Mouse (Mus musculus): ENCODE measurements around the gene Zfp13.
"Not testable (repeated sequence)": the region's sequence is repeated elsewhere in the genome, so short reads cannot be mapped to it uniquely, and the experiment has no call there.

The Zfp13 gene

GRCm38 (mm10) chr17:23598582-23599552 lies at the start of gene Zfp13:
Zfp13 (minus strand) TSS chr17:23599487.
- ATAC-seq (ENCODE audit: insufficient number of reproducible peaks, low FRiP score, low TSS enrichment): peak; percentile 93

- no peak for ATAC-seq (ENCODE audit: insufficient number of reproducible peaks, low FRiP score, low TSS enrichment)
Measured at GRCm38 (mm10) chr17:23645894-23646293, 46.6 kb upstream of the Zfp13 start.

- ATAC-seq (ENCODE audit: insufficient number of reproducible peaks, low FRiP score, low TSS enrichment): no peak
Measured at GRCm38 (mm10) chr17:23644613-23645495, 45.6 kb upstream of the Zfp13 start, which contains the start of gene Mmp25. Mmp25 (minus strand) TSS chr17:23645277.

DNA sequence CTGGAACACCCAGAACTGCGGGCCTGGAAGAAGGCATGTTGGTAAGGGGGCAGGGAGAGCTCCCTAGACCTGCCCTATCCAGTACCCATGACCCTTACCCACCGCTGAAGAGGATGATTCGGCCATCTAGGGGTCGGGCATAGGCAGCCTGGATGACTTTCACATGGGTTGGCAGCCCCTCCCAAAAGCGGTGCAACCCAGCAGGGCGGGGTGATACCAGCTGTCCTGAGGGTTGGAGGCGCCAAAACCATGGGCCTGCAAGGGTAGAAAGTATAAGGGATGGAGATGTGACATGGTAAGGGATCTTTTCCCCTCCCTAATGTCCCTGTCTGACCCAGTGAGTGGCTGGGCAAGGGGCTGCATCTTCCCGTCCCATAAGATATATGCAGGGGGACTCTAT lies 32.0 kb upstream of the Zfp13 start:
- no peak for ATAC-seq (ENCODE audit: insufficient number of reproducible peaks, low FRiP score, low TSS enrichment)

DNA sequence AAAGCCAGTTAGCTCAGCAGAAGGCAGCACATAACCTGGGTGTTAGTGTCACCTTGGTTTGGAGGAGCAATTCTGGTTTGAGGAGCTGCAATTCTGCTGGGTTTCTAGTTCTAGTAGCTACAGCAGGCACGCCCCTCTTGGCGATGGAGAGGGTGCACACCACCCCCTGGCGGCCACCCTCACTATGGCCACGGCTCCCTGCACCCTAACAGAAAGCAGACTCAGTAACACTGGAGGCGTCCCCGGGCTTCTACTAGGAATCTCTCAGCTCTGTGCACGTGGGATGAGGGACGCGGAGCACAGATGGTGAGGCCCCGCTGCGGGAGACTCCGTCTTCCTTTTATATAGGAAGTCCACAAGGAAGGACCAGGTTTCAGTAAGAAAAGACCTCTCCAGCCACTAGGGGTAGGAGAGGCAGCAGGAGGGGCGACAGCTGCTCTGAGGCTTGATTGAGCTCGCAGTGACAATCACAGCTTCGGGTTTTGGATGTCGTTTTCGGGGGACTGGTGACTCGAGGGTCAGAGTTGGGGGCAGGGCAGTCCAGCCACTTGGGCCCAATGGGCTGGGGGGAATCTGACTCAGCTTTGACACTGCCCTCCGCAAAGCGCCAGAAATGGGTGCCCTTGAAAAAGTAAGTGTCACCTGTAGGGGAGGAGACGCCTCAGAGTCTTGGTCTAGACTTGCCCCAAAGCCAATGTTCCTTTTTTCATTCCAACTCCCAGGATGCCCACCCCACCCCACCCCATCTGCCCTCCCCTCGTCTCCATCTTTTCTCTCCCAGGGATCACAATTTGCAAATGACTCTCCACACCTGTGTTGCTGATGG lies 31.1 kb upstream of the Zfp13 start:
- ATAC-seq (ENCODE audit: insufficient number of reproducible peaks, low FRiP score, low TSS enrichment): peak; percentile 66; the same call in 1 of the 2 replicates

- ATAC-seq (ENCODE audit: insufficient number of reproducible peaks, low FRiP score, low TSS enrichment): no peak
Measured at GRCm38 (mm10) chr17:23627813-23628212, 28.5 kb upstream of the Zfp13 start.

DNA sequence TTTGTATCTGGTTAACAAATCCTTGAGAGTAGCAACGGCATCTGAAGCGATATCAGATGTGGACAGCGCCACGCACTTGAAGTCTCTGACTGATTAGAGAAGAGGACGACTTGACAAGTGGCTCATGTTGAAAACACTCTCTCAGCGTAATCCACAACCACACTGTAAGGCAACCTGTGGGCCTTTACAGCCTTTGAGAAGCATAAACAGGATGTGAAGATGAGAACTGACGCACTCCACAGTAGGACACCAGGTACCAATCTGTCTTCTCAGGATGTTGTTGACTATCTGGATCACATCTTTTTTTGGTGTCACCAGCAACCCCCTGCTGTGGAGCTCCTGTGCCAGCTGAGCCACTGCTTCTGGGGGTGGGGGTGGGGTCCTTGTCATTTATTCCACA lies 21.1 kb upstream of the Zfp13 start:
- ATAC-seq (ENCODE audit: insufficient number of reproducible peaks, low FRiP score, low TSS enrichment): no peak

- no peak for ATAC-seq (ENCODE audit: insufficient number of reproducible peaks, low FRiP score, low TSS enrichment)
Measured at GRCm38 (mm10) chr17:23617087-23617486, 17.8 kb upstream of the Zfp13 start.

- peak; percentile 52; the same call in 1 of the 2 replicates for ATAC-seq (ENCODE audit: insufficient number of reproducible peaks, low FRiP score, low TSS enrichment)
Measured at GRCm38 (mm10) chr17:23610361-23610800, 11.1 kb upstream of the Zfp13 start.

- peak; percentile 40; the same call in 1 of the 2 replicates for ATAC-seq (ENCODE audit: insufficient number of reproducible peaks, low FRiP score, low TSS enrichment)
Measured at GRCm38 (mm10) chr17:23609612-23610011, 10.3 kb upstream of the Zfp13 start.

- ATAC-seq (ENCODE audit: insufficient number of reproducible peaks, low FRiP score, low TSS enrichment): no peak
Measured at GRCm38 (mm10) chr17:23605220-23605619, 5.9 kb upstream of the Zfp13 start.

GRCm38 (mm10) chr17:23604394-23604793 lies 5.1 kb upstream of the Zfp13 start:
- ATAC-seq (ENCODE audit: insufficient number of reproducible peaks, low FRiP score, low TSS enrichment): no peak

DNA sequence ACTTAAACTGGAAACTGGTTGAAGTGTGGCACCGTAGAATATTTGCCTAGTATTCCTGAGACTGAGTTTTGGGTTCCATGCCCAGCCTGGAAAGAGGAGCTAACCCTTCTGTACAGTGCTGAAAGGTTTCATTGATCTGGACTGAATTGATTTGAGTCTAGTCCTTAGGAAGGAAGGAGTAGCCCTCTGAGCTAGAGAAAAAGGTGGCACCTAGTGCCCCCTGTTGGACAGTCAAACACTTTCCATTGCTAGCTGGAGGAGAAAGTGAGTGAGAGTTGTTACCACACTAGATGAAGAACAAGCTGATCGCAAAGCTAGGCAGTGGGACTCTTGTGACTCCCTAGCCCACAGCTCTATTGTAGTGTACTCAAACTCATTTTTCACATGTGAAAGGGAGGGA lies 4.3 kb upstream of the Zfp13 start:
- ATAC-seq (ENCODE audit: insufficient number of reproducible peaks, low FRiP score, low TSS enrichment): no peak

DNA sequence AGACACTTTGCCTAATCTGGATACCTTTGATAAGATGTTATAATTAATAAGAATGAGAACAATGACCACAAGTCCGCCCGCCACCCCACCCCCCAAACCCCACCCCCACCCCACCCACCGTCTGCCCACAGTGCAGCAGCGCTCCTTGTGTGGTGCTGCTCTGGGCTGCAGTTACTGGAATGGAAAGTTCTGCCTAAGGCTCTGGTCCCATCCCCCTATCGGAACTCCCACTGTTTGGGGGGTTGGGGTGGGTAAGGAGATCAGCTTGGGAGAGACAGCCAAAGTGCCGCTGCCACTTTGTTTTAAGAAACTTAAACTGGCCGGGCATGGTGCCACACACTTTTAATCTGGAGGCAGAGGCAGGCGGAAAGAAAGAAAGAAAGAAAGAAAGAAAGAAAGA lies 3.8 kb upstream of the Zfp13 start:
- no peak for ATAC-seq (ENCODE audit: insufficient number of reproducible peaks, low FRiP score, low TSS enrichment)

GRCm38 (mm10) chr17:23601836-23602585 lies 2.7 kb upstream of the Zfp13 start:
- ATAC-seq (ENCODE audit: insufficient number of reproducible peaks, low FRiP score, low TSS enrichment): no peak

DNA sequence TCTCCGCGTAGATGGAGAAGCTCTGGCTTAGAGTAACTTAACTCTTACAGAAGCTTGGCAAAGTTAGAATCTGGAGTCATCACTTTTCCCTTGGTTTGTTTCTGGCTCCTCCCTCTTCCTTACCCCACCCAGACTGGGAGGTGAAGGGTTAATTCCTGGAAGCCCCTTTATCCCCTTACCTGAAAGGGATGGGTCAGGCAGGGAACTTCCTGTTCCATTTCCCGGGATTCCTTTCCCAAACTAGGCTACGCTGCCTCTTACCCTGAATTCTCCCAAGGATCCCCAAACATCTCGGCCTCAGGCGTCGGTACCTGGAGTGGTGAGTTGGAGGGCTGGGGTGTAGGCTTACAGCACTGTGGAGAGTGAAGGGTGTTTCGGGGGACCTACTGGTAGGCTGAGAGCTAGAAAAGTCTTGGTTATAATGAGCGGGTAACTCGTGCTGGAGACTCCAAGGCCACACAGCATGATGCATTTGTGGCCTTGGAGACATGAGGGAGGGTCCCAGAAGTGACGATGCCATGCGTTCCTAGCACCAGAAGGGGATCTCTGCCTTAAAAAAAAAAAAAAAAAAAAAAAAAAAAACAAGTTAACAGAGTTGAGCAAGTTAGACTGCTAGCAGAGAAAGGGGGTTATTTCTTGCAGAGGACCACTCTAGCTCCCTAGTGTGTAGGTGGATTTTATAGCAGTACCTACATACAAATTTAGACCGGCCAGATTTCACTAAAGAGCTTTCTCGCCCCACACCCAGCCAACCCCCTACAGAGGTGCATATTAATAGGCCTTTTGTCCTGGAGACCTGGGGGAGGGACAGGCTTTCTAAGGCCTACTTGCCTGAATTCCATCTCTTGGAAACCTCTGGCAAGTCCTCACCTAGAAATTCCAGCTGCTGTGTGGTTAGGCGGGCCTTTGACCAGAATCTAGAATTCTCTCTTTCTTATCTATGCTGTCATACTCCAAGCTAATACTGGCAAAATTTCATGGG lies 1.6 kb upstream of the Zfp13 start, which contains the start of gene Zscan10:
Gene Zscan10 (plus strand): TSS at position 216 of the 982 bp plus-strand sequence.
- no peak for ATAC-seq (ENCODE audit: insufficient number of reproducible peaks, low FRiP score, low TSS enrichment)

DNA sequence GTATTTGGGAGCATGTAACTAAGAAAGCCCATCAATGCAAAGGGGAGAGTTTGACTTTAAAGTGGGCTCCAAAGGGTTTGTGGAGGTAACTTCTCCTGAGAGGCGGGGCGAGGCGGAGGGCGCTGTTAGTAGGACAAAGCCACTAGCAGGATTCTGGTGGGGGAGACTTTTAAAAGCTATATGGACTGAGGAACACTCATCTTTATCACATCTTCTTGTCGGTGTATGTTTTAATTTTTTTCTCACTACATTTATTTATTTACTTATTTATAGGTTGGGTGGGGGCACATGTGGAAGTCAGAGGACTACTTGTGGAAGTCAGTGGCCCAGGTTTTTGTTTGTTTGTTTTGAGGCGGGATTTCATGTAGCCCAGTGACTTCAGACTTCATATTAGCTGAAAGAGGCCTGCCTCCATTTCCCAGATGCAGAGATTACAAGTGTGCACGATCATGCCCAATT lies 347 bp upstream of the Zfp13 start:
- ATAC-seq (ENCODE audit: insufficient number of reproducible peaks, low FRiP score, low TSS enrichment): no peak

GRCm38 (mm10) chr17:23595139-23595538 lies 4.1 kb downstream of the Zfp13 start:
- not testable (repeated sequence) for ATAC-seq (ENCODE audit: insufficient number of reproducible peaks, low FRiP score, low TSS enrichment)
